8 mouse cellular contexts compared by ENCODE assay signal in the genomic region with DNA sequence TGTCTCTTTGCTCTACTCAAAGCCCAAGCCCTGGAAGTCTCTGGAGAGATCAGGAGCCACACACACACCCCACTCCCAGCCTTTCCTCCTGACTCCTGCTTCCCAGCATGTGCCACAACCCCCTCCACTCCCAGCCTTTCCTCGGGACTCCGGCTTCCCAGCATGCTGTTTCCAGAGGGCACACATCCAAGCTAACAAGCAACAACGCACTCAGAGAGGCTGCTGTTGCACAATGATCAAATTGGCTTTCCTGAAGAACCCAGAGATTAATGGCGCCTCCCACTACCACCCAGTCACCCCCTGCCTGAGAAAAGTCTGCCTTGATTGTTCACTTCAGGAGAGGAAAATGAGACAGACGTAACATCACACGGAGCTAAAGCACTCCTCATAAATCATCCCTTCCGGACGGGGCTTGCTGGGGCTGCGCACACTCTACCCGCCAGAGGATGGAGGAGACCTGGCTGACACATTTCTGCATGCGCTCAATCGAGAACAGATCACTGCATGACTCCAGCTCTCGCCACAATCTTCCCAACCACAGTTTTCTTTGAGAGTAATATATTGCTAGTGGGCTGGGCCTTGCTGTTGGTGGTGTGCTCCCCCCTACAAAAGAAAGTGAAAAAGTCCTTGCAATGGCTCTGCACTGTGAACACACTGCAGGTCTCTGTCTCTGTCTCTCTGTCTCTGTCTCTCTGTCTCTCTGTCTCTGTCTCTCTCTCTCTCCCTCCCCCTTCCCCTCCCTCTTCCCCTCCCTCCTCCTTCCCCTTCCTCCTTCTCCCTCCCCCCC.
DNase-seq lines count a peak whose midpoint lies in the region; ATAC-seq lines count a peak whose summit lies in the region.

No protein-coding gene starts in this region.

- 0 out of 2 replicates have a peak, but pooled peaks cover 2% of the 10 kb centered on the region for H3K4me1 ChIP-seq in forebrain, embryonic 11.5 days (replicated peaks; ENCODE audit: control insufficient read depth, insufficient read depth, low read length)
- 0 out of 2 replicates have a peak, but pooled peaks cover 3% of the 10 kb centered on the region for H3K4me1 ChIP-seq in forebrain, embryonic 10.5 days
- H3K4me1 ChIP-seq in heart, embryonic 11.5 days (ENCODE audit: control insufficient read depth, insufficient read depth, low read length) = no peaks in the 10 kb centered on the region
- no peaks in the 10 kb centered on the region for H3K4me1 ChIP-seq in neural tube, embryonic 12.5 days

- H3K27ac ChIP-seq in forebrain, embryonic 11.5 days (ENCODE audit: low read depth, low read length) = no peak overlapping the region; the same call in 1 of the 2 replicates
- no peak overlapping the region for H3K27ac ChIP-seq in forebrain, embryonic 10.5 days
- no peak overlapping the region for H3K27ac ChIP-seq in heart, embryonic 11.5 days (ENCODE audit: low read depth, low read length)
- no peak overlapping the region for H3K27ac ChIP-seq in neural tube, embryonic 12.5 days

- H3K4me3 ChIP-seq in forebrain, embryonic 11.5 days (ENCODE audit: low read depth, low read length) = no peak overlapping the region
- H3K4me3 ChIP-seq in forebrain, embryonic 10.5 days = no peak overlapping the region
- H3K4me3 ChIP-seq in heart, embryonic 11.5 days (ENCODE audit: low read depth, low read length) = no peak overlapping the region
- H3K4me3 ChIP-seq in neural tube, embryonic 12.5 days = no peak overlapping the region

- WGBS in forebrain, embryonic 11.5 days = 47% methylated on average over 13 of the region's 13 CpGs
- WGBS in forebrain, embryonic 10.5 days = 47% methylated on average over 13 of the region's 13 CpGs
- WGBS in heart, embryonic 11.5 days (ENCODE audit: insufficient replicate concordance) = 36% methylated on average over 13 of the region's 13 CpGs
- 4% methylated on average over 13 of the region's 13 CpGs for WGBS in neural tube, embryonic 12.5 days

- H3K36me3 ChIP-seq in forebrain, embryonic 11.5 days (ENCODE audit: control insufficient read depth, insufficient read depth, low read length) = no peaks in the 10 kb centered on the region
- no peaks in the 10 kb centered on the region for H3K36me3 ChIP-seq in forebrain, embryonic 10.5 days (replicated peaks)
- no peaks in the 10 kb centered on the region for H3K36me3 ChIP-seq in heart, embryonic 11.5 days (ENCODE audit: control insufficient read depth, insufficient read depth, low read length)
- no peaks in the 10 kb centered on the region for H3K36me3 ChIP-seq in neural tube, embryonic 12.5 days

- no peak overlapping the region for H3K4me2 ChIP-seq in forebrain, embryonic 11.5 days (ENCODE audit: low read depth, low read length, severe bottlenecking)
- peak overlapping the region; percentile 34 for H3K4me2 ChIP-seq in heart, embryonic 11.5 days
- peak overlapping the region; percentile 50 for H3K4me2 ChIP-seq in neural tube, embryonic 12.5 days (replicated peaks)

- no peaks in the 10 kb centered on the region for H3K9me3 ChIP-seq in forebrain, embryonic 11.5 days (ENCODE audit: control insufficient read depth, low read length)
- H3K9me3 ChIP-seq in forebrain, embryonic 10.5 days = no peaks in the 10 kb centered on the region
- H3K9me3 ChIP-seq in heart, embryonic 11.5 days (replicated peaks; ENCODE audit: control insufficient read depth, low read length) = no peaks in the 10 kb centered on the region
- H3K9me3 ChIP-seq in neural tube, embryonic 12.5 days = no peaks in the 10 kb centered on the region

- peak; percentile 42 for ATAC-seq in forebrain, embryonic 11.5 days (replicated peaks; ENCODE audit: low FRiP score)
- ATAC-seq in heart, embryonic 11.5 days (replicated peaks; ENCODE audit: insufficient number of reproducible peaks, low FRiP score, low TSS enrichment) = peak; percentile 42; the same call in 1 of the 2 replicates
- ATAC-seq in neural tube, embryonic 12.5 days (ENCODE audit: low FRiP score, low read depth) = peak; percentile 92

- DNase-seq in forebrain, embryonic 11.5 days (ENCODE audit: low spot score) = no peak
- DNase-seq in forebrain, embryonic 10.5 days (ENCODE audit: extremely low spot score, low spot score) = no peak
- peak; percentile 20 for DNase-seq in MN1 (ENCODE audit: low spot score)
- peak; percentile 33 to 42 for DNase-seq in layer of hippocampus, postnatal 36 days
- DNase-seq in thymus, adult 18-20 months = no peak
- DNase-seq in adipocyte (ENCODE audit: low spot score) = no peak

- no peak overlapping the region for H3K9ac ChIP-seq in forebrain, embryonic 11.5 days (ENCODE audit: low read length)
- H3K9ac ChIP-seq in heart, embryonic 11.5 days (ENCODE audit: low read depth, low read length) = no peak overlapping the region
- H3K9ac ChIP-seq in neural tube, embryonic 12.5 days = no peak overlapping the region

- no peaks in the 10 kb centered on the region for H3K27me3 ChIP-seq in forebrain, embryonic 11.5 days (ENCODE audit: control insufficient read depth, insufficient read depth, low read length)
- H3K27me3 ChIP-seq in forebrain, embryonic 10.5 days (ENCODE audit: poor library complexity, severe bottlenecking) = no peaks in the 10 kb centered on the region
- H3K27me3 ChIP-seq in heart, embryonic 11.5 days (ENCODE audit: control insufficient read depth, insufficient read depth, low read length) = no peaks in the 10 kb centered on the region
- H3K27me3 ChIP-seq in neural tube, embryonic 12.5 days (replicated peaks) = no peaks in the 10 kb centered on the region

Comparison
In these comparisons a context has a peak if more than half of its experiments do, and no peak if none do; other contexts are left out.
1. ATAC-seq: peak in every context shown above with its lines; median percentile 92 in neural tube, embryonic 12.5 days; 42 in forebrain, embryonic 11.5 days; 42 in heart, embryonic 11.5 days.
2. DNase-seq: peak in MN1 (single experiment) and layer of hippocampus, postnatal 36 days (2 of 2); none in forebrain, embryonic 11.5 days (single experiment), forebrain, embryonic 10.5 days (single experiment), thymus, adult 18-20 months (0 of 2) and adipocyte (single experiment).